Mouse (Mus musculus): ENCODE measurements at regions not wholly inside any gene's neighbourhood (a gene's known extent, or its start where the extent isn't known, plus 50 kb on each side); places are given as distances from the start of the nearest gene placed in this dataset.

GRCm38 (mm10) chr8:7469261-7469660 is 1191.8 kb downstream of the Efnb2 start:
- TF ChIP-seq CTCF (IDR thresholded peaks at IDR 0.05) (no peak), EP300 (IDR thresholded peaks at IDR 0.05) (no peak)

Data from lung, postnatal 0 days (tissue).